Mouse (Mus musculus): ENCODE measurements around the gene Armc7.

DNA sequence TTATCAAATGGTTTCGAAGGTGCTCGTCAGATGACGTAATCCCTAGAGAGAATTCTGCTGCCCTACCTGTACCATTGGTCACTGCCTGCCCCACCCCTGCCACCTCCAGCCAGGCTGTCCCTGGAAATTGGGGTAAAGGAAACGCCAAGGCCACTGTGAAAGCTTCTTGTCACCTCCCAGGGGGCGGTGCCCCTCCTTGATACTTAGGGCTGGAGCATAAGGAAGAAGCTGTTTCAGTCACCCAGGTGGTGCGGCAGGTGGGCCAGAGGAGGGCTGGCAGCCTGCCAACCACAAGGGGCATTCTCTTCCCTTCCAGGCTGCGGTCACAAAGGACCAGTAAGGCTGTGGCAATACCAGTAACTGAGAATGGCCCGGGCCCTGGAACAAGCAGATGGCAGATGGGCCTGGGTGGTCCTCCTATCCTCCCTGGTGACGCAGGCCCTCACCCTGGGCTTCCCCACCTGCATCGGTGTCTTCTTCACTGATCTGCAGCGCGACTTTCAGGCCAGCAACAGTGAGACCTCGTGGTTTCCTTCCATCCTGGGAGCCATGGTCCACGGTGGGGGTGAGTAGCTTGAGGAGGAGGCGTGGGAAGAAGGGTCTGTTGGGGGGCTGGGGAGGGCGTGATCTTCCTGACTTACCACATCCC is 13.1 kb upstream of the Armc7 start, which contains the start of gene Slc16a5:
- TF ChIP-seq CTCF (IDR thresholded peaks at IDR 0.05; ENCODE audit: low read depth), result no peak
- TF ChIP-seq EP300 (IDR thresholded peaks at IDR 0.05; ENCODE audit: low read depth), result no peak

Data from heart, postnatal 0 days (tissue).